Mouse (Mus musculus) lung, adult 18-20 months (tissue): ENCODE measurements around the gene Hist1h3h.
A peak's percentile ranks its signal among the peaks of the same experiment; 100 is the strongest.
"Not testable (repeated sequence)": the region's sequence is repeated elsewhere in the genome, so short reads cannot be mapped to it uniquely, and the experiment has no call there.

Experiments used
- DNase-seq, 2 experiments: peaks; one replicate each; pipeline ENCODE4 v3.0.0; 2022; ENCODE audit warnings: mixed read lengths in 2 of 2

The Hist1h3h gene

GRCm38 (mm10) chr13:21729544-21729943 is 12.1 kb downstream of the Hist1h3h start:
- no peak for DNase-seq

- no peak for DNase-seq
Measured at GRCm38 (mm10) chr13:21733466-21733865, 16.0 kb downstream of the Hist1h3h start.

GRCm38 (mm10) chr13:21734010-21734905 is 16.8 kb downstream of the Hist1h3h start:
- peak; percentile 62 to 82 for DNase-seq

- peak; percentile 50 to 57 for DNase-seq
Measured at GRCm38 (mm10) chr13:21734906-21735767, 17.7 kb downstream of the Hist1h3h start, which contains the start of gene Hist1h4j. Gene Hist1h4j, plus strand, starts transcription at chr13:21735064.

GRCm38 (mm10) chr13:21745006-21745405 is 27.5 kb downstream of the Hist1h3h start:
- no peak for DNase-seq

- no peak for DNase-seq
Measured at GRCm38 (mm10) chr13:21749387-21750158, 32.1 kb downstream of the Hist1h3h start.

- peak; percentile 78 to 84 for DNase-seq
Measured at GRCm38 (mm10) chr13:21750159-21751017, 32.9 kb downstream of the Hist1h3h start, which contains the start of gene Hist1h4k. Gene Hist1h4k, minus strand, starts transcription at chr13:21750505.

GRCm38 (mm10) chr13:21751417-21751816 is 34.0 kb downstream of the Hist1h3h start:
- no peak for DNase-seq

GRCm38 (mm10) chr13:21751827-21752226 is 34.4 kb downstream of the Hist1h3h start:
- DNase-seq: no peak

GRCm38 (mm10) chr13:21752356-21752755 is 34.9 kb downstream of the Hist1h3h start:
- no peak for DNase-seq

GRCm38 (mm10) chr13:21753051-21753523 is 35.6 kb downstream of the Hist1h3h start:
- no peak for DNase-seq

- DNase-seq: peak; percentile 18 to 59
Measured at GRCm38 (mm10) chr13:21753524-21754285, 36.2 kb downstream of the Hist1h3h start, which contains the start of the genes Hist1h2ak and Hist1h2bn. Gene Hist1h2ak, minus strand, starts transcription at chr13:21753827. Gene Hist1h2bn, plus strand, starts transcription at chr13:21754123.

- not testable (repeated sequence) for DNase-seq
Measured at GRCm38 (mm10) chr13:21754294-21755001, 37.0 kb downstream of the Hist1h3h start.

- no peak for DNase-seq
Measured at GRCm38 (mm10) chr13:21755707-21756106, 38.2 kb downstream of the Hist1h3h start.
